Mouse (Mus musculus) left cerebral cortex, adult 9 months (tissue): ENCODE results near the gene Hpcal4.

Experiments
- DNase-seq, 2 experiments: peaks; one replicate each; pipeline ENCODE4 v3.0.0; 2022; ENCODE audit warnings: low spot score in 2 of 2

Gene Hpcal4

DNA sequence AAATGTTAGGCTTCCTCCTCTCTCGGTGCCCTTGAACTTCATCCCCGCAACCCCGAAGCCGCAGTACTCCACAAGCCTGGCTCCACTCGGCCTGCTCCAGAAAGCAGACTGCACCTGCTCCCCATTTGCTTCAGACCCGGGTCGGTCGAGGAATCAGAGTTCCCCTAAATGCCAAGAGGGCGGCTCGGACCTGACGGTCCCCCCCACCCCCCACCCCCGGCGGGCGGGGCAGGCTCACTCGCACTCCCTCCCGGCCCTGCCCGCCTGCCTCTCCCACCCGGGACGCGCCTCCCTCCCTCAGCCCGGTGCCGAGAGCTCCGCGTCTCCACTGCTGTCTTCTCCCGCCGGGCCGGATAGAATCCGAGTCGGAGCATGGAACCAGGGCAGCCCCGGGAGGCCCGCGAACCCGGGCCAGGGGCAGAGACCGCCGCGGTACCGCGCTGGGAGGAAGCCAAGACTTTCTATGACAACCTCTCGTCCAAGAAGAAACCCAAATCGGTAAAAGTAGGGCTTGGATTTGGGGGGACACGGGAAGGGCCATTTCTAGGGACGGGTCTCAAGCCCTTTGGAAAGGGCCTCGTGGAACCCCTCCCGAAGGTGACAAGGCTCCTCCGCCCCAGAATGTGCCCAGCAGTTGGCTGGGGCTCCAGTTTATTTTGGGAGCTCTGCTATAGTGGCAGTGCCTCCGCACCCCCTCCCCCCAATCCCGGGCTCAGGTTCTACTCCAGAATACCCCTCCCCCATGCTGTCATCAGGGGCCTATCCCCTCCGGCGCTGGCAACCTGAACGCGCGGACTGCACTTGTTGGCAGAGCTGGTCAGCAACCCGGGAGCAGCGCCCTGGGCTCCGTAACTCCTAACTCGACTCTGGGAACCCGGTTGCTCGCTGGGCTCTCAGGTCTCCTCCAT, 18.4 kb downstream of the Hpcal4 start, which contains the start of gene Nt5c1a:
Gene Nt5c1a, plus strand, starts transcription at position 319 of the 908 bp plus-strand sequence.
- DNase-seq, result no peak

DNA sequence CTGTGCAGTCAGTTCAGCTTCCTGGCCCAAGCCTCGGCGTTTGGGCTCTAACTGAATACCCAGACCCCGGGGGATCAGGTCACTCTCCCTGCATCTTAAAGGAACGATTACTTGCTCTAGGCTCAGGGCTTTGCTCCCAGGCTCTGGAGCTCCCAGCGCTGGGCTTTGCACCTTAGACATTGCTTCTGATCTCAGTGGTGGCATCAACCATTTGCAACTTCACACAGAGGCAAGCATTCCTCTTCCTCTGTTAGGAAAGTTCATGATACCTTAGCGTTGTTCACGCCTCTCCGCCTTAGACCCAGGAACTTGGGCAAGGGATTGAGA, 19.0 kb downstream of the Hpcal4 start:
- DNase-seq, result no peak

DNA sequence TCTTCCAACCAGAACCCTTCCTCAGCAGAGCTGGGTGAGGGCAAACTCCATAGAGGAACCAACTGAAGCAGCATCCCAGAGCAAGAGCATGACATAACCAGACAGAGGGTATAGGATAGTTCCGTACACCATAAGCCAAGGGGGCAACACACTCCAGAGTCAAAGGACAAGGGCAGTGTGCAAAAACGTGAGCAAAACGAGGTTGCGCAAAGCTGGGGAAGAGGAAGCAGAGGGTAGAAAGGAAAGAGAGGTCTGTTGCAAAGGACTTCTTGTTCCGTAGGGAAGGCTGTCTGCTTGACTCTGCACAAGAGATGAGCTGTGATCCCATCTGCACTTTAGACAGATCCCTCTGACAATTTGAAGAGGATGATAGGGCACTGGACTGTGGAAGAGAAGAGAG, 24.3 kb downstream of the Hpcal4 start:
- DNase-seq, result no peak

DNA sequence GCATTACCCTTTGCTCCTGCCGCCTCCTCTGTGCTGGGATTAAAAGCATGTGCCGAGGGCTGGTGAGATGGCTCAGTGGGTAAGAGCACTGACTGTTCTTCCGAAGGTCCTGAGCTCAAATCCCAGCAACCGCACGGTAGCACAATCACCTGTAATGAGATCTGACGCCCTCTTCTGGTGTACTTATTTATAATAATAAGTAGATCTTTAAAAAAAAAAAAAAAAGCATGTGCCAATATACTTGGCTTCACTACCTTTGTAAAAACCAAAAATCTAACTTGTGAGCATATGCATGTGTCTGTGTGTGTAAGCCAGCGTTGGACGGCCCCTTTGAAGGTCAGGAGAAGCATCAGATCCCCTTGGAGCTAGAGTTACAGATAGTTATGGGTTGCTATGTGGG, 28.0 kb downstream of the Hpcal4 start:
- no peak for DNase-seq

GRCm38 (mm10) chr4:123211453-123211852, 28.4 kb downstream of the Hpcal4 start:
- no peak for DNase-seq

DNA sequence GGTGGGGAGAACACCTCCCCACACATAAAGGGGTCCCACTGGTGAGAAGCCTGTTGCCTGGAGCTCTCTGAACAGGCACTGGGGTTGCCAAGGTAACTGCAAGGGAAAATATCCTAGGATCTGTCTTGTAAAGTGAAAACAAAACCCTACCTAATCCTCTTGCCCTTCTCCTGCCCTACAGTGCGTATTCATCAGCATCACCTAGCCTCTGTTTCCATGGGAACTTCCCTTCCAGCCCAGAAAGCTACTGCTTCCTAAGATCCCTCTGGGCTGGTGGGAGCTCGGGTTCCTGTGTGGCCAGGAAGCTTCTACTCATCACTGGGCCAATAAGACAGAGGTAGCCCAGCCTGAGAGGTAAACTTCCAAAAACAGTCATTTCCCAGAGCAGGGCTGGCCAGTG, 29.3 kb downstream of the Hpcal4 start:
- DNase-seq, result no peak

- no peak for DNase-seq
Measured at GRCm38 (mm10) chr4:123213975-123214374, 30.9 kb downstream of the Hpcal4 start.

- DNase-seq, result no peak
Measured at GRCm38 (mm10) chr4:123215367-123215766, 32.3 kb downstream of the Hpcal4 start.

- no peak for DNase-seq
Measured at GRCm38 (mm10) chr4:123216782-123217181, 33.8 kb downstream of the Hpcal4 start.

- DNase-seq, result peak in 1 of 2 experiments; percentile 69
Measured at GRCm38 (mm10) chr4:123219720-123220357, 36.8 kb downstream of the Hpcal4 start.

GRCm38 (mm10) chr4:123220637-123221036, 37.6 kb downstream of the Hpcal4 start:
- no peak for DNase-seq

DNA sequence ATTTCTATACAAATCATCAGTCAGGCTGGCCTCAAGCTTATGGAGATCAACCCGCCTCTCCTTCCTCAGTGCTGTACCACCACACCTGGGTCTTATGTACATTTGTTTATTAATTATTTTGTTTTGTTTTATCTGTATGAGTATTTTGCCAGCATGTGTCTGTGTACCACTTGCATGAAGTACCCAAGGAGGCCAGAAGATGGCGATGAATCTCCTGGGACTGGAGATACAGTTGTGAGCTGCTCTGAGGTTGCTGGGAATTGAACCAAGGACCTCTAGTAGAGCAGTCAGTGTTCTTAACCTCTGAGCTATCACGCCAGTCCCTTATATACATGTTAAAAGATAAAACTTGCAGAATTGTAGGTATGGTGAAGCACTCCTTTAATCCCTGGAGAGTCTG, 40.3 kb downstream of the Hpcal4 start:
- DNase-seq, result no peak

- no peak for DNase-seq
Measured at GRCm38 (mm10) chr4:123225718-123226403, 42.8 kb downstream of the Hpcal4 start.

- no peak for DNase-seq
Measured at GRCm38 (mm10) chr4:123227707-123228106, 44.7 kb downstream of the Hpcal4 start.

DNA sequence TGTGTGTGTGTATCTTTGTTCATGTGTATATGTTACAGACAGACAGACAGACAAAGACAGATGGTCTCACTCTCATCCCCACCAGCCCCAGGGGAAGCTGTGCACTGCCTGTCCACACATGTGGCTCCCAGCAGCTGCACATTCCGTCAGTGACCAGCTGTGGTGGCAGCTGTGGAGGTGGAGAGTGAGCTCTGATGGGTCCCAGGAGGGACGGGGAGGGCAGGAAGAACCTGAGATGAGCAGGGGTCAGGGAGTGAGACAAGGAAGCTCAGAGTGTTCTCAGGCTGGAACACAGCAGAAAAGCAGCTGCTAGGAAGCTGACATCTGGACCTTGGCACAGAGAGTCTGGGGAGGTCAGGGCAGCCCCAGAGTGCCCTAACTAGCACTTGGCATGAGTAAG, 45.2 kb downstream of the Hpcal4 start:
- DNase-seq, result no peak

GRCm38 (mm10) chr4:123229166-123229565, 46.1 kb downstream of the Hpcal4 start:
- no peak for DNase-seq

GRCm38 (mm10) chr4:123232841-123233240, 49.8 kb downstream of the Hpcal4 start:
- DNase-seq, result no peak

DNA sequence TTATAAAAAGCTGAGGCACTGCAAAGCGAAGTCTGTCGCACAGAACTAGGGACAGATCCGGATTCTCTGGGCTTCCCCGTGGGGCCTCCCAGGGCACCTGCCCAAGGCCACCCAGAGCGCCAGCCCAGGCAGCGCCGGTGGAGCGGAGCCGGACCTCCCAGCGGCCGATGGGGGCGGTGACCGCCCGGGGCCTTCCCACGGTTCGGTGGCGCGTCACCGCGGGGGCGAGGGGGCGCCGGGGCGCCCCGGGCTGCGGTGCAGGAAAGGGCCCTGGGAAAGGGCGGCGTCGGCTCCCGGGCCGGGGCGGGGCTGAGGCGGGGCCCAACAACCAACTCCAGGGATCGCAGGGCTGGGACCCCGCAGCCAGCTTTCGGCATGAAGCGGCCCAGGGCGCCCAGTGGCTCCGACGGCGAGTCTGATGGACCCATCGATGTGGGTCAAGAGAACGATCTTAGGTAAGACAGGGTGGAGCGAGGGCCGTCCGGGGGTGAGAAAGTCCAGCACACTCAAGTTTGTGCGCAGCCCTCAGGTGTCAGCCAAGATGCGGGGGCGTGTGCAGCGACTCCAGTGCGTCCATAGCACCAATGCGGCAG, 50.6 kb downstream of the Hpcal4 start, which contains the start of gene Heyl:
Gene Heyl, plus strand, starts transcription at position 65 of the 593 bp plus-strand sequence.
- DNase-seq, result no peak

DNA sequence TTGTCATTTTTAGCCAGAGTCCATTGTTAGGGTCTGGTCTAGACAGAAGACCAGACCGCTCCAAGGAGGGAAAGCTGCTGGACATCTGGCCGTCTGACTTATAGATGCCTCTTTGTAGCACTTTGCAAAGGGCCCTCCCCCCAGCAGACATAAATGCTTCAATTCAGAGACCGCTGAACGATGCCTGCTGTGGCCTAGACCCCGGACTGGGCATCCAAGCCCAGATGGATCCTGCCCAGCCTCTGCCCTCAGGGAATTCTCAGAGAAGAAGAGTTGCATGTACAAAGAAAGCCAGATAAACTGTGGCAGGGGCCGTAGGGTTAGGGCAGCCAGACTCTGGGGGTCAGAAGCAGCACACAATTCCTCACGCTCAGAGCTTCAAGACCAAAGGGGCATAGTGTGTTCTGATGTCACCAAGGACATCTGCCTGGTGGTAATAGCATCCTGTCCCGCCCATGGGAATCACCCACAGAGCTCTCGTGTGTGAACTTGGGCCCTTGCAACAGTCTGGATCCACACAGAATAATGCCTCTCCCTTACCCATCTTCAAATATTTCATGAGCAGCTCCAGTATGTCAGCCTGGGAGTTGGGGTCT, 52.9 kb downstream of the Hpcal4 start:
- DNase-seq, result no peak

DNA sequence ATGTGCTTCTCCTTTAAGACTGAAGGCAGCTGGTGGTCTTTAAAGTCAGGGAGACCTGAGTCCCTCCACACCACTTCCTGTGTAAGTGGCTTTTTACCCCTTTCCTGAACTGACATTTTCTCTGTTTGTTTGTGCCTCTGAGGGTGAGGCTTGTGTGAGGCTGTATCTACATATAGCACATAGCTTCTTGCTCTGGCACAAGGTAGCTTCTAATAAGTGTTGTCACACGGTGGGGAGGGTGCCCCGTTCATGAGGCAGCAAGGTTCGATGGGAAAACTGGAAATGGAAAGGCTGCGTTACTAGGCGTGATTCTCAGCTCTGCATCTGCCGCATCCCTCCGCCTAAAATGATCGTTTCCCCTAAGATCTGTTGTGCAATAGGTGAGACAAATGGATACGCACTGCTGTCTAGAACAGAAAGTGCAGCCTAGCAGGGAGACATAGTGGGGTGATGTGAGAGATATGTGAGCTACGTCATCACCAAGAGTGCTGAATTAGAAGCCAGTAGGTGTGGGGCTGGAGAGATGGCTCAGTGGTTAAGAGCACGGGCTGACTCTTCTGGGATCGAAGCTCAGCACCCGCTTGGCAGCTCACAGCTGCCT, 53.5 kb downstream of the Hpcal4 start:
- no peak for DNase-seq
